In the genomic region with DNA sequence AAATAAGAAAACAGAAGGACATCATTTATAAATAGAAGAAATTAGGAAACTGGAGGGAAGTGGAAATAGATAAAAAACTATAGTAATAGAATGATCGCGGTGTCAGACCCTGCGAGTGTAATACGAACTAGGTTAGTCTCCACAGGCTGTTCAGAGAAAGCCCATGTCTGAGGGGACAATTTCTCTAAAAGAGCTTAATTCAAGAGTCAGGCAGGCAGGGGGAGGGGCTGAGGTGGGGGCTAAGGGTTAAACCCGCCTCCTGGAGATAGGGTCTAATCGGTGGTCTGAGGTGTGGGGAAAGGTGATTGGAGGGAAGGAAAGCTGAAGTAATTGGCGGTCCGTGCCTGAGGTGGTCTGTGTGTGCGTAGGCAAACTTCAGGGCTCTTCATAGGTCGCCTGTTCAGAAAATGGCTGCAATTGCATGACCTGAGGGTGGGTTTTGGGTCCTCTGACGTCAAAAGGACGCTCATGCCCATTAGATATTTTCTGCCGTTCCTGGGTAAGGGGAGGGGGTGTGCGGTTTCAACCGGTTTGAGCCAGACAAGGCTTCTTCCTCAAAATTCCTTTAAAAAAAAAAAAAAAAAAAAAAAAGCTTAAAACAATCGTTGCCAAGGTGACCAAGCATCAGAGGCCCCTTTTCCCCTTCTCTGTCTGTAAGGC, we compare ENCODE assay signal across 10 mouse cellular contexts. TPM values are rescaled to one million over a fixed set of nuclear protein-coding genes. Genes with fewer than 3 reads are reported as not detected.
DNase-seq lines count a peak whose midpoint lies in the region; ATAC-seq and TF ChIP-seq lines count a peak whose summit lies in the region.
"Had no signal": no experiment of that assay in that cellular context is flagged by ENCODE, and none has a peak within 500 bp of the region (broad histone marks: within the 10 kb centered on the region; RNA-seq: fewer than 3 reads in every experiment).

No protein-coding gene starts in this region.

- DNase-seq in intestine, embryonic 14.5 days (ENCODE audit: low spot score) = peak; percentile 69
- peak; percentile 91 for DNase-seq in embryo, embryonic 10.5 days (ENCODE audit: low spot score)
- no peak for DNase-seq in kidney, postnatal 4 days
- no peak for DNase-seq in spleen, adult 18-20 months
- DNase-seq: kidney, adult 8-10 months had no signal

- H3K9me3 ChIP-seq in intestine, embryonic 14.5 days (ENCODE audit: control insufficient read depth, low read length) = no peaks in the 10 kb centered on the region
- H3K9me3 ChIP-seq in intestine, postnatal 0 days (ENCODE audit: control insufficient read depth) = no peaks in the 10 kb centered on the region
- no peaks in the 10 kb centered on the region for H3K9me3 ChIP-seq in hindbrain, embryonic 12.5 days (replicated peaks)
- H3K9me3 ChIP-seq in midbrain, embryonic 16.5 days (replicated peaks; ENCODE audit: control insufficient read depth, low read length, poor library complexity, severe bottlenecking) = 0 out of 2 replicates have a peak, but pooled peaks cover 3% of the 10 kb centered on the region
- H3K9me3 ChIP-seq: G1E had no signal

- H3K36me3 ChIP-seq in intestine, embryonic 14.5 days (ENCODE audit: control insufficient read depth, insufficient read depth, low read length) = no peaks in the 10 kb centered on the region
- H3K36me3 ChIP-seq in intestine, postnatal 0 days (ENCODE audit: control insufficient read depth, insufficient read depth) = no peaks in the 10 kb centered on the region
- H3K36me3 ChIP-seq in hindbrain, embryonic 12.5 days = no peaks in the 10 kb centered on the region
- no peaks in the 10 kb centered on the region for H3K36me3 ChIP-seq in midbrain, embryonic 16.5 days (ENCODE audit: control insufficient read depth, insufficient read depth, low read length)
- H3K36me3 ChIP-seq: G1E had no signal

- no peak overlapping the region for H3K27ac ChIP-seq in intestine, embryonic 14.5 days (ENCODE audit: low read depth)
- no peak overlapping the region for H3K27ac ChIP-seq in intestine, postnatal 0 days (ENCODE audit: low read depth, low read length)
- peak overlapping the region; percentile 70 for H3K27ac ChIP-seq in hindbrain, embryonic 12.5 days
- H3K27ac ChIP-seq in midbrain, embryonic 16.5 days (ENCODE audit: low read length) = peak overlapping the region; percentile 8; the same call in 1 of the 2 replicates

- WGBS in intestine, embryonic 14.5 days = 3% methylated on average over 16 of the region's 16 CpGs
- WGBS in intestine, postnatal 0 days = 7% methylated on average over 16 of the region's 16 CpGs
- under 1% methylated on average over 16 of the region's 16 CpGs for WGBS in hindbrain, embryonic 12.5 days
- 2% methylated on average over 16 of the region's 16 CpGs for WGBS in midbrain, embryonic 16.5 days

- H3K4me1 ChIP-seq in intestine, embryonic 14.5 days (replicated peaks; ENCODE audit: control insufficient read depth, insufficient read depth, low read length) = no peaks in the 10 kb centered on the region
- H3K4me1 ChIP-seq in intestine, postnatal 0 days (replicated peaks; ENCODE audit: control insufficient read depth, insufficient read depth, low read length) = no peaks in the 10 kb centered on the region
- H3K4me1 ChIP-seq in hindbrain, embryonic 12.5 days = peaks cover 5% of the 10 kb centered on the region; the same call in 1 of the 2 replicates
- peaks cover 5% of the 10 kb centered on the region; the same call in 1 of the 2 replicates for H3K4me1 ChIP-seq in midbrain, embryonic 16.5 days (ENCODE audit: control insufficient read depth, insufficient read depth, low read length)

- no peak overlapping the region for H3K9ac ChIP-seq in intestine, embryonic 14.5 days (ENCODE audit: low read length)
- H3K9ac ChIP-seq in intestine, postnatal 0 days (ENCODE audit: low read depth, low read length) = no peak overlapping the region
- H3K9ac ChIP-seq in hindbrain, embryonic 12.5 days = no peak overlapping the region
- no peak overlapping the region for H3K9ac ChIP-seq in midbrain, embryonic 16.5 days (ENCODE audit: low read depth, low read length)

- H3K27me3 ChIP-seq in intestine, embryonic 14.5 days (replicated peaks; ENCODE audit: control insufficient read depth, insufficient read depth, low read length) = peaks cover 72% of the 10 kb centered on the region
- peaks cover 73% of the 10 kb centered on the region for H3K27me3 ChIP-seq in intestine, postnatal 0 days (replicated peaks; ENCODE audit: control insufficient read depth, insufficient read depth, low read length)
- H3K27me3 ChIP-seq in hindbrain, embryonic 12.5 days = peaks cover 47% of the 10 kb centered on the region
- H3K27me3 ChIP-seq in midbrain, embryonic 16.5 days (ENCODE audit: control insufficient read depth, insufficient read depth, low read depth, low read length) = peaks cover 9% of the 10 kb centered on the region

- H3K4me3 ChIP-seq in intestine, embryonic 14.5 days (ENCODE audit: low read depth, low read length) = no peak overlapping the region; the same call in 1 of the 2 replicates
- H3K4me3 ChIP-seq in intestine, postnatal 0 days (ENCODE audit: low read depth, low read length) = no peak overlapping the region
- H3K4me3 ChIP-seq in hindbrain, embryonic 12.5 days = peak overlapping the region; percentile 22
- no peak overlapping the region for H3K4me3 ChIP-seq in midbrain, embryonic 16.5 days (ENCODE audit: low read depth, low read length)

- no peak for TF ChIP-seq CTCF in intestine, postnatal 0 days (IDR thresholded peaks at IDR 0.05; ENCODE audit: low read depth)

- H3K4me2 ChIP-seq in intestine, embryonic 14.5 days (ENCODE audit: low read length) = peak overlapping the region; percentile 60
- H3K4me2 ChIP-seq in intestine, postnatal 0 days (replicated peaks; ENCODE audit: low read depth) = no peak overlapping the region
- peak overlapping the region; percentile 57 for H3K4me2 ChIP-seq in hindbrain, embryonic 12.5 days (replicated peaks)
- H3K4me2 ChIP-seq in midbrain, embryonic 16.5 days (ENCODE audit: low read length) = peak overlapping the region; percentile 31

- peak; percentile 68; the same call in 1 of the 2 replicates for ATAC-seq in intestine, embryonic 14.5 days (replicated peaks; ENCODE audit: low FRiP score, low TSS enrichment, low read depth)
- ATAC-seq in intestine, postnatal 0 days = no peak
- ATAC-seq in hindbrain, embryonic 12.5 days (ENCODE audit: low FRiP score) = peak; percentile 82
- peak; percentile 86 for ATAC-seq in midbrain, embryonic 16.5 days
- no peak for ATAC-seq in megakaryocyte progenitor cell, adult 5-6 weeks (replicated peaks; ENCODE audit: poor library complexity)

RNA-seq across cellular contexts. Expression of gene Zdbf2, which starts 26.1 kb away (rescaled TPM):
- 7.5 and 9.6 TPM in 2 replicates for polyA plus RNA-seq in intestine, embryonic 14.5 days (2014; fragmentation: Nextera tagmentation; extraction: Ambion mirVana)
- 1.8 and 1.9 TPM in 2 replicates for polyA plus RNA-seq in intestine, postnatal 0 days (2015; fragmentation: Nextera tagmentation; extraction: Ambion mirVana)
- polyA plus RNA-seq in hindbrain, embryonic 12.5 days (2016; fragmentation: Nextera tagmentation; extraction: Ambion mirVana) = 32.9 and 37.7 TPM in 2 replicates
- 35.4 and 50.3 TPM in 2 replicates for polyA plus RNA-seq in midbrain, embryonic 16.5 days (2015; fragmentation: Nextera tagmentation; extraction: Ambion mirVana)
- total RNA-seq in megakaryocyte progenitor cell, adult 5-6 weeks (2015) = not detected in 2 replicates
- not detected in 2 replicates for total RNA-seq in megakaryocyte progenitor cell, adult 5-6 weeks (2017)
- polyA plus RNA-seq: G1E had no signal

RNA-seq across cellular contexts. Expression of gene Gpr1, which starts 32.6 kb away (rescaled TPM):
- 0.09 TPM in 1 of 2 replicates, not detected in the other for polyA plus RNA-seq in intestine, embryonic 14.5 days (2014; fragmentation: Nextera tagmentation; extraction: Ambion mirVana)
- 0.08 TPM in 2 replicates for polyA plus RNA-seq in intestine, postnatal 0 days (2015; fragmentation: Nextera tagmentation; extraction: Ambion mirVana)
- polyA plus RNA-seq in hindbrain, embryonic 12.5 days (2016; fragmentation: Nextera tagmentation; extraction: Ambion mirVana) = 0.20 and 0.21 TPM in 2 replicates
- polyA plus RNA-seq in midbrain, embryonic 16.5 days (2015; fragmentation: Nextera tagmentation; extraction: Ambion mirVana) = 0.88 and 1.1 TPM in 2 replicates
- not detected in 2 replicates for total RNA-seq in megakaryocyte progenitor cell, adult 5-6 weeks (2015)
- total RNA-seq in megakaryocyte progenitor cell, adult 5-6 weeks (2017) = not detected in 2 replicates

Comparison
In these comparisons a context has a peak if more than half of its experiments do, and no peak if none do; other contexts are left out.
1. ATAC-seq: peak in intestine, embryonic 14.5 days (single experiment), hindbrain, embryonic 12.5 days (single experiment) and midbrain, embryonic 16.5 days (single experiment); none in intestine, postnatal 0 days (single experiment) and megakaryocyte progenitor cell, adult 5-6 weeks (single experiment).
2. DNase-seq: peak in intestine, embryonic 14.5 days (single experiment) and embryo, embryonic 10.5 days (single experiment); none in kidney, postnatal 4 days (0 of 2) and spleen, adult 18-20 months (0 of 2).
3. H3K27ac ChIP-seq: peak in hindbrain, embryonic 12.5 days (single experiment) and midbrain, embryonic 16.5 days (single experiment); none in intestine, embryonic 14.5 days (single experiment) and intestine, postnatal 0 days (single experiment).